Mouse (Mus musculus) intestine, embryonic 16.5 days (tissue): ENCODE data around the gene Cdc6. TPM values are rescaled to one million over a fixed set of nuclear protein-coding genes. Genes with fewer than 3 reads are reported as not detected.
"Not testable (repeated sequence)": the region's sequence is repeated elsewhere in the genome, so short reads cannot be mapped to it uniquely, and the experiment has no call there.

ENCODE experiments used
- ATAC-seq: fragments of 200-750 bp; cut with Nextera tagmentation; 2 replicates; pipeline ENCODE4 v1.8.0; 2017; ENCODE audit warnings: moderate TSS enrichment, moderate library complexity
- H3K27ac ChIP-seq: fragments of 300-500 bp; sonication (generic); 2 replicates; pipeline ENCODE4 v1.5.1; 2014; ENCODE audit warnings: mild to moderate bottlenecking, low read length
- H3K27me3 ChIP-seq: fragments of 300-500 bp; sonication (generic); replicated peaks from 2 replicates; pipeline ENCODE4 v1.6.1; 2014; ENCODE audit warnings: low read length, control low read depth, mixed read lengths; ENCODE audit not compliant: control insufficient read depth, insufficient read depth
- H3K36me3 ChIP-seq: fragments of 300-500 bp; sonication (generic); 2 replicates; pipeline ENCODE4 v1.6.1; 2014; ENCODE audit warnings: low read length, control low read depth; ENCODE audit not compliant: control insufficient read depth, insufficient read depth
- H3K4me1 ChIP-seq: fragments of 300-500 bp; sonication (generic); 2 replicates; pipeline ENCODE4 v1.6.1; 2014; ENCODE audit warnings: low read length, control low read depth, mixed read lengths; ENCODE audit not compliant: control insufficient read depth, insufficient read depth
- H3K4me2 ChIP-seq: fragments of 300-500 bp; sonication (generic); 2 replicates; pipeline ENCODE4 v1.6.1; 2014; ENCODE audit warnings: low read depth, low read length, control low read depth
- H3K4me3 ChIP-seq: fragments of 300-500 bp; sonication (generic); 2 replicates; pipeline ENCODE4 v1.5.1; 2014; ENCODE audit warnings: mild to moderate bottlenecking, low read length
- H3K9ac ChIP-seq: fragments of 300-500 bp; sonication (generic); 2 replicates; pipeline ENCODE4 v1.6.1; 2014; ENCODE audit warnings: low read depth, low read length
- H3K9me3 ChIP-seq: fragments of 300-500 bp; sonication (generic); 2 replicates; pipeline ENCODE4 v1.6.1; 2016; ENCODE audit warnings: low read length, control low read depth; ENCODE audit not compliant: control insufficient read depth
- WGBS: fragments of 180-500 bp; shearing (Covaris S2); extraction: QIAGEN DNeasy Blood & Tissue Kit; methylation state at CpG from one replicate; pipeline ENCODE4 v1.1.7; 2014; 5-methylcytosine and 5-hydroxymethylcytosine counted together
- polyA plus RNA-seq: library from polyadenylated mRNA; unstranded; fragments of >200 nt; fragmentation: Nextera tagmentation; extraction: Ambion mirVana; gene quantifications from 2 replicates; pipeline ENCODE4 v1.2.1, GENCODE M21; 2015

Cdc6 gene
- polyA plus RNA-seq, 1 experiment from 2014 or later, result 23.0 TPM

- H3K36me3 ChIP-seq, result no peaks in the 10 kb centered on the region
- H3K27ac ChIP-seq, result peak overlapping the region; percentile 50; the same call in 1 of the 2 replicates
- ATAC-seq, result no peak
- no peaks in the 10 kb centered on the region for H3K27me3 ChIP-seq
- WGBS, result 73% methylated on average over 13 of the region's 13 CpGs
- H3K9ac ChIP-seq, result no peak overlapping the region
- H3K4me1 ChIP-seq, result peaks cover 5% of the 10 kb centered on the region
- H3K9me3 ChIP-seq, result no peaks in the 10 kb centered on the region
- no peak overlapping the region for H3K4me3 ChIP-seq
- no peak overlapping the region for H3K4me2 ChIP-seq
Observed at GRCm38 (mm10) chr11:98917428-98918005, 9.9 kb downstream of the Cdc6 start.

DNA sequence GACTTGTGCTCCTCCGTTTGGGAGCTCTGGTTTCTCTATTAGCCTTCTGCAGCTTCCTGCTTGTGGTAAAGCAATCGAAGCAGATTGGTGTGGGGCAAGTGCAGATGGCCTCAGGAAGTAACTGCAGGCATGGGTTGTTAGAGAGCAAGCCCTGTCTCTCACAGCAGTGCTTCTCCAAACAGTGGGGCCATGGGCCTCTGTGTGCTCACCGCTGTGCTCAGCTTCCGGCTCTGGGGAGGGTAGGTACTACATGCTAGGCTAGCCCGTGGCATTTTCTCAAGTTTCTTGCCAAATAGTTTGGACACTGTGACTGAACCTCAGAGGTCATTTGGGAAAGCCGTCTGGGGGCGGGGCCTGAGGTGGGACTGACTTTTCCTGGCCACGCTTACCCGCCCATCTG, 10.6 kb downstream of the Cdc6 start:
- Histone ChIP-seq H3K27ac (peak overlapping the region; percentile 50; the same call in 1 of the 2 replicates), H3K27me3 (no peaks in the 10 kb centered on the region), H3K9me3 (no peaks in the 10 kb centered on the region), H3K36me3 (no peaks in the 10 kb centered on the region), H3K9ac (no peak overlapping the region), H3K4me1 (peaks cover 8% of the 10 kb centered on the region), H3K4me3 (no peak overlapping the region), H3K4me2 (no peak overlapping the region)
- no peak for ATAC-seq
- 63% methylated on average over 9 of the region's 9 CpGs for WGBS

GRCm38 (mm10) chr11:98919009-98919408, 11.4 kb downstream of the Cdc6 start:
- ATAC-seq, result no peak
- Histone ChIP-seq H3K4me2 (no peak overlapping the region), H3K4me1 (peaks cover 12% of the 10 kb centered on the region), H3K27me3 (no peaks in the 10 kb centered on the region), H3K9ac (no peak overlapping the region), H3K36me3 (no peaks in the 10 kb centered on the region), H3K4me3 (no peak overlapping the region), H3K9me3 (no peaks in the 10 kb centered on the region), H3K27ac (no peak overlapping the region)
- 91% methylated on average over 11 of the region's 11 CpGs for WGBS

DNA sequence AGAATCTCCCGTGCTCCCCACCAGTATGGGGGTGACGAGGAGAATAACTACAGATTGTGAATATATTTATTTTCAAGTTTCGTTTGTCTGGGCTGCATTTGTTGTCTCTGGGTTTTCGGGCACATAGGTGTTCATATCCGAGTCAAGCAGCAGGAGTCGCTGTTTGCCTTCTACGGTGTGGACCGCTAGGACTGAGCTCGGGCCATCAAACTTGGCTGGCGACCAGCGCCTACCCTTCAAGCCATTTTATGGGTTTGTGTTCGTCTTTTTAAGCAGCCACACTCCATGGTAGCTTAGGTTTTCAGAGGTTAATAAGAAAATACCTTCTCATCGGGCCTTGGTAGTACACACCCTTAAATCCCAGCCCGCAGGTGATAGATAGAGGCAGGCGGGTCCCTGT, 14.2 kb downstream of the Cdc6 start:
- not testable (repeated sequence) for H3K4me3 ChIP-seq, H3K27ac ChIP-seq, H3K9me3 ChIP-seq, H3K4me2 ChIP-seq, ATAC-seq, H3K9ac ChIP-seq, H3K36me3 ChIP-seq, H3K27me3 ChIP-seq
- WGBS, result 41% methylated on average over 15 of the region's 15 CpGs
- H3K4me1 ChIP-seq, result peaks cover 39% of the 10 kb centered on the region

DNA sequence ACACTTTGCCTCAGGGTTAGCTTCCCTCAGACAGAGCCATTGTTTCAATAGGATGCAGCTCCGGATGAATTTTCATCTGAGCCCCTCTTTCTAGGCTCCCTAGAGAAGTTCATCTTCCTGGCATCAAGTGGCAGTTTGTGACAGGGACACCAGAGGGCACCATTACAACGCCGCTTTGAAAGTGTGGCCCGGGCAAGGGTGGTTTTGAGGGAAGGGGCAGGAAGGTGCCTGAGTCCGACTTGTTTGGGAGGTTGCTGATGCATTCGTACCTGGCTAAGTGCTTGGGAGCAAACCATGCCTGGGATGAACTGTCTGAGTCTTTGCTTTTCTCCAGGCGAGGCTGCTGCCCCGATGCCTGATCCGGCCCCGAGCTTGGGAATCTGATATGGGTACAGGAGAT, 14.7 kb downstream of the Cdc6 start:
- ATAC-seq, H3K4me2 ChIP-seq: not testable (repeated sequence)

DNA sequence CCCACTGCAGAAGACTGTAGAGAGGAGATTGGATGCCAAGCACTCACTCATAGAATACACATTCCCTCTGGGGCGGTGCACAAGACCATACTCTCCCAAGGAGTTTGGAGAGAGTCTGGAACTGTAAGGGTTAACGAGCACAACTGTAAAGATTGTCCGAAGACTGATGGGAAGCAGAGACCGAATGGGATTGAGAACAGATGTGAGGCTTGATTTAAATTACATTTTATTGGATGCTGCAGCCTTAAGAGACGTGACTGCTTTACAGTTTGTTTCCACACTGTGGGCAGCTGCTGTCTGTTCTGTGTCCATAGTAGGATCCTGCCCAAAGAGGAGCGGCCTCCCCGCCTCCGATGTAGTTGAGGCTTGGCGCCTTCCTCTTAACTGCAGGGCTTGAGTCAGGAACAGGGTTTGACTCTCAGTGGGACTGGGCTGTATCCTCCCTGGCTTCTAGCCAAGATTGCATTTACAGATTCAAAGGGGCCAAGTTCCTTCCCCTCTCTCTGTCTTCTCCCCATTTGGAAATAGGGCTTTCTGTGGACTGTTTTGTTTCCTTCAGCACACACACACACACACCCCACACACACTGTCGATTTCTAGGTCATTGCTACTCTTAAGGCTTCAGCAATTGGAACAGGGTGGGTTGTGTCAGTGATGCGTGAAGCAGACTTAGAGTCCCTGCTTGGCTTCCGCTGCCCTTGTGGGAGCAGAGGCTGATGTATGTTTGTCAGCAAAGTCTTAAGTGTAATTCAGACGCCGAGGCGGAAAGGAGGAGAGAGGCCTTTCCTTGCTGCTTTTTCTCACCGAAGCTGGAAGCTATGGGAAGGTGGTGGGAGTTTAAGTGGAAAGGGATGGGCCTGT, 15.5 kb downstream of the Cdc6 start:
- H3K9ac ChIP-seq, H3K27me3 ChIP-seq, H3K4me3 ChIP-seq, H3K9me3 ChIP-seq, H3K4me2 ChIP-seq, H3K36me3 ChIP-seq: not testable (repeated sequence)
- WGBS, result 36% methylated on average over 16 of the region's 16 CpGs
- ATAC-seq, result peak; percentile 62
- Histone ChIP-seq H3K27ac (peak overlapping the region; percentile 75), H3K4me1 (peaks cover 46% of the 10 kb centered on the region)

More for the DNA sequence above, 14.7 kb downstream of the Cdc6 start:
- not testable (repeated sequence) for H3K9ac ChIP-seq, H3K4me3 ChIP-seq, H3K36me3 ChIP-seq, H3K9me3 ChIP-seq, H3K27me3 ChIP-seq
- 46% methylated on average over 10 of the region's 10 CpGs for WGBS
- Histone ChIP-seq H3K4me1 (peaks cover 42% of the 10 kb centered on the region), H3K27ac (peak overlapping the region; percentile 75)

DNA sequence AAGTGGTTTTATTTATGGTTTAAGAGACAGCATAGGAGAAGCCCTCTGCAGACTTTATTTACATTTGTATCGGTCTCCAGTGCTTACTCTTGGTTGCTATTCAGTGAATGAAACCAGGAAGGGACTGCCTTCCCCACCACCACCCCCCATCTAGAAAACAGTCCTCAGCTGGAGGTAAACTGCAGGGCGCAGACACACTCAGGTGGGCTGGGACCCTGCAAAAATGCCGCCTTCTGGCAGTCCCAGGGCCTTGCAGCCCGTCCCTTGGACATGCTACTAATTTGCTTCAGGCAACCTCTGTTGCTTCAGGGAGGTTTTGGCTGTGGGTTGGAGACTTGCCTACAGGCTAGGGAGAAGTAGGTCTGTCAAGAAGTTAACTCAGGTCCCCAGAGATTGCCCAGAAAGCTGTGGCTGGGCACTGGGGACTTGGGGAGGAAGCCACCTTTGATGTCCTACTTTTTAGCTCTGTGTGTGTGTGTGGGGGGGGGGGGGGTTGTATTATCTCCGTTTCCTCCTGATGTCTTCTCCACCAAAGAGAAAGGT, 17.1 kb downstream of the Cdc6 start:
- Histone ChIP-seq H3K4me1 (peaks cover 61% of the 10 kb centered on the region), H3K9me3 (no peaks in the 10 kb centered on the region), H3K4me2 (no peak overlapping the region), H3K9ac (0 out of 2 replicates have a peak overlapping the region, but pooled peaks have one; percentile 11), H3K36me3 (no peaks in the 10 kb centered on the region), H3K27me3 (no peaks in the 10 kb centered on the region), H3K4me3 (no peak overlapping the region), H3K27ac (peak overlapping the region; percentile 89)
- 47% methylated on average over 5 of the region's 5 CpGs for WGBS
- no peak for ATAC-seq

- no peak overlapping the region for H3K4me3 ChIP-seq
- H3K9me3 ChIP-seq, result no peaks in the 10 kb centered on the region
- H3K27ac ChIP-seq, result peak overlapping the region; percentile 89
- 9% methylated on average over 10 of the region's 10 CpGs for WGBS
- ATAC-seq, result peak; percentile 6; the same call in 1 of the 2 replicates
- peak overlapping the region; percentile 43; the same call in 1 of the 2 replicates for H3K9ac ChIP-seq
- no peaks in the 10 kb centered on the region for H3K27me3 ChIP-seq
- peaks cover 67% of the 10 kb centered on the region for H3K4me1 ChIP-seq
- 0 out of 2 replicates have a peak overlapping the region, but pooled peaks have one; percentile 1 for H3K4me2 ChIP-seq
- H3K36me3 ChIP-seq, result no peaks in the 10 kb centered on the region
Observed at GRCm38 (mm10) chr11:98925265-98925721, 17.7 kb downstream of the Cdc6 start.

- no peaks in the 10 kb centered on the region for H3K27me3 ChIP-seq
- H3K4me1 ChIP-seq, result peaks cover 73% of the 10 kb centered on the region
- H3K27ac ChIP-seq, result peak overlapping the region; percentile 89
- H3K4me2 ChIP-seq, result peak overlapping the region; percentile 1; the same call in 1 of the 2 replicates
- H3K36me3 ChIP-seq, result no peaks in the 10 kb centered on the region
- WGBS, result 5% methylated on average over 12 of the region's 12 CpGs
- no peaks in the 10 kb centered on the region for H3K9me3 ChIP-seq
- peak; percentile 39 for ATAC-seq
- H3K9ac ChIP-seq, result peak overlapping the region; percentile 43; the same call in 1 of the 2 replicates
- no peak overlapping the region for H3K4me3 ChIP-seq
Observed at GRCm38 (mm10) chr11:98925868-98926311, 18.3 kb downstream of the Cdc6 start.
